Mouse (Mus musculus): ENCODE measurements around the gene Mvb12b. TPM values are rescaled to one million over a fixed set of nuclear protein-coding genes. Genes with fewer than 3 reads are reported as not detected.

Mvb12b gene
- polyA plus RNA-seq, 1 experiment: 26.2 TPM

GRCm38 (mm10) chr2:33777051-33777450 lies 110.7 kb downstream of the Mvb12b start:
- Histone ChIP-seq H3K4me3 (ENCODE audit: insufficient read depth, low read length) (no peak overlapping the region), H3K27ac (ENCODE audit: insufficient read depth, low read length) (no peak overlapping the region), H3K4me1 (ENCODE audit: control insufficient read depth, insufficient read depth, low read length) (no peaks in the 10 kb centered on the region)
- no peak for TF ChIP-seq POLR2A (IDR thresholded peaks at IDR 0.05; ENCODE audit: low read depth, low read length)
- no peak for TF ChIP-seq CTCF (IDR thresholded peaks at IDR 0.05; ENCODE audit: borderline replicate concordance, insufficient read depth, low read length)

DNA sequence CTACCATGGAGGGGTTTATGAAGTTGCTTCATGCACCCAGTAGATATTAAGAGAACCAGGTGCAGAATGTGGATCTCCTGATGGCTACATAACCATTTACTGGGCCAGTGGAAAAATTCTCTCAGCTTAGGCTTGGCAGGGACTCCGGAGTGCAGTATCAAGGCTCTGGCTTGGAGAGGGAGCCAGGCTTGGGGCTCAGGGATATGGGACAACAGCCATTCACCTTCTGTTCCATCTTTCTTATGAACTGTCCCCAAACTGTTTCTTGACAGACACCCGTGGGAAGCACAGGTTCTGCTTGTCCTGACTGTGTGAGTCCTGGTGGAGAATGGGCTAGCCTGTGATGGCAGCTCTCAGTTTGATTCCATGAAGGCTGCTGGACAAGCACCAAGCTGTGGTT lies 112.9 kb downstream of the Mvb12b start:
- no peak overlapping the region for H3K27ac ChIP-seq (ENCODE audit: insufficient read depth, low read length)
- H3K4me1 ChIP-seq (ENCODE audit: control insufficient read depth, insufficient read depth, low read length): no peaks in the 10 kb centered on the region

DNA sequence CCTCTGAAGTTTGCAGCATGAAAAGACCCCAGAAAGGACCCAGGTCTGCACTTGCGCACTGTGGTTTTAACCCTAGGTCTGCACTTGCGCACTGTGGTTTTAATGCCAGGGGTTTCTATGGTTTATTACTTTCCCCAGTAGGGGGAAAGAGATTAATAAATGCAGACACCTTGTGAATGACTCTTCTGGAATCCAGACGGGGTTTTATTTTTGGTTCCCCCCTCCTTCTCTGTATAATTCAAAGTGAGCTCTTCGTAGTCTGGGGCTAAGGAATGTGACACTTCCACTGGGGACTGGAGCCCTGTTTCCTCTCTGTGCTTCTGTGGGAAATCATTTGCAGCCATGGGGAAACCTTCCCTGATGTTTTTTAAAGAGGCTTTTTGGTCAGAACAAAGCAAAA lies 113.6 kb downstream of the Mvb12b start:
- Histone ChIP-seq H3K27ac (ENCODE audit: insufficient read depth, low read length) (no peak overlapping the region), H3K4me3 (ENCODE audit: insufficient read depth, low read length) (no peak overlapping the region), H3K4me1 (ENCODE audit: control insufficient read depth, insufficient read depth, low read length) (no peaks in the 10 kb centered on the region)
- TF ChIP-seq CTCF (IDR thresholded peaks at IDR 0.05; ENCODE audit: borderline replicate concordance, insufficient read depth, low read length) (no peak), POLR2A (IDR thresholded peaks at IDR 0.05; ENCODE audit: low read depth, low read length) (no peak)

More for the DNA sequence above, 112.9 kb downstream of the Mvb12b start:
- no peak for TF ChIP-seq POLR2A (IDR thresholded peaks at IDR 0.05; ENCODE audit: low read depth, low read length)
- no peak for TF ChIP-seq CTCF (IDR thresholded peaks at IDR 0.05; ENCODE audit: borderline replicate concordance, insufficient read depth, low read length)
- no peak overlapping the region for H3K4me3 ChIP-seq (ENCODE audit: insufficient read depth, low read length)

DNA sequence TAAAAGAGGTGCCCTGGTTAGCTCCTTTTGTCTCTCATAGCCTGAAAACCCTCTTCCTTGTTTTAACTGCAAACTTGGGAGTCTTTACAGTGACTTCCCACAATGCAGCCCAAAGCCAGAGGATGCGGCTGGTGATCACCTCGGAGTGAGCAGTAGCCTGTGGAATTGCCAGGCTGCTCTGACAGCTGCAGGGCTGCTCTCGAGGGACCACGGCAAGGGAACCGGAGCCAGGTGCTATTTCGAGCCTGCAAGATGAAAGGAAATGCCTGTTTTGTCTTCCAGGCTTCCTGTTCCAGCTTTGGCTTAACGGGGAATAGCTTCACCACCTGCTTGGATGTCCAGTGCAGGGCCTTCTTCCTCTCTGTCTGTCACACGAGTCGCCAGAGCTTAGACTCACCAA lies 115.3 kb downstream of the Mvb12b start:
- Histone ChIP-seq H3K4me3 (ENCODE audit: insufficient read depth, low read length) (no peak overlapping the region), H3K4me1 (ENCODE audit: control insufficient read depth, insufficient read depth, low read length) (no peaks in the 10 kb centered on the region), H3K27ac (ENCODE audit: insufficient read depth, low read length) (no peak overlapping the region)
- TF ChIP-seq CTCF (IDR thresholded peaks at IDR 0.05; ENCODE audit: borderline replicate concordance, insufficient read depth, low read length): no peak
- no peak for TF ChIP-seq POLR2A (IDR thresholded peaks at IDR 0.05; ENCODE audit: low read depth, low read length)

GRCm38 (mm10) chr2:33771388-33771787 lies 116.4 kb downstream of the Mvb12b start:
- TF ChIP-seq POLR2A (IDR thresholded peaks at IDR 0.05; ENCODE audit: low read depth, low read length) (no peak), CTCF (IDR thresholded peaks at IDR 0.05; ENCODE audit: borderline replicate concordance, insufficient read depth, low read length) (no peak)

GRCm38 (mm10) chr2:33770526-33771130 lies 117.1 kb downstream of the Mvb12b start:
- no peak overlapping the region for H3K4me3 ChIP-seq (ENCODE audit: insufficient read depth, low read length)
- no peaks in the 10 kb centered on the region for H3K4me1 ChIP-seq (ENCODE audit: control insufficient read depth, insufficient read depth, low read length)
- TF ChIP-seq CTCF (IDR thresholded peaks at IDR 0.05; ENCODE audit: borderline replicate concordance, insufficient read depth, low read length): no peak
- no peak for TF ChIP-seq POLR2A (IDR thresholded peaks at IDR 0.05; ENCODE audit: low read depth, low read length)
- H3K27ac ChIP-seq (ENCODE audit: insufficient read depth, low read length): no peak overlapping the region

More at GRCm38 (mm10) chr2:33771388-33771787, 116.4 kb downstream of the Mvb12b start:
- H3K4me1 ChIP-seq (ENCODE audit: control insufficient read depth, insufficient read depth, low read length): no peaks in the 10 kb centered on the region
- no peak overlapping the region for H3K4me3 ChIP-seq (ENCODE audit: insufficient read depth, low read length)
- H3K27ac ChIP-seq (ENCODE audit: insufficient read depth, low read length): no peak overlapping the region

DNA sequence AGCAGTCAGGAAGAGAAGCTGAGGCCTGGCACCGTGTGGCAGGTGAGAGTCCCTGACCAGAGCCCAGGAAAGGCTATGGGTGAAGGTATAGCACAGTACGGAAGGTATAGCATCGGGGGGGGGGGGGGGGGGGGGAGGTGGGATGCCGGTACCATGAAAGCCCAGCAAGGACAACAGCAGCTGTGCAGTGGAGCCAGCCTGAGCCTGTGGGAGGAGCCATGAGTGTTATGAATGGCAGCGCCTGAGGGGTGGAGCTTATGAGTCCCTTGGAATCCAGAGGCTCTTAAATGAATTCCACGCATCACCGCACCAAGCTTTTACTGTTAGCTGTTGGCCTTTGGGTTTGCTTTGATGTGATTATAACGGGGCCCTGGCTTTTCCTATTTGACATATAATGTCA lies 123.3 kb downstream of the Mvb12b start:
- no peak overlapping the region for H3K27ac ChIP-seq (ENCODE audit: insufficient read depth, low read length)
- H3K4me3 ChIP-seq (ENCODE audit: insufficient read depth, low read length): no peak overlapping the region
- H3K4me1 ChIP-seq (ENCODE audit: control insufficient read depth, insufficient read depth, low read length): peaks cover 8% of the 10 kb centered on the region
- no peak for TF ChIP-seq CTCF (IDR thresholded peaks at IDR 0.05; ENCODE audit: borderline replicate concordance, insufficient read depth, low read length)
- TF ChIP-seq POLR2A (IDR thresholded peaks at IDR 0.05; ENCODE audit: low read depth, low read length): no peak

DNA sequence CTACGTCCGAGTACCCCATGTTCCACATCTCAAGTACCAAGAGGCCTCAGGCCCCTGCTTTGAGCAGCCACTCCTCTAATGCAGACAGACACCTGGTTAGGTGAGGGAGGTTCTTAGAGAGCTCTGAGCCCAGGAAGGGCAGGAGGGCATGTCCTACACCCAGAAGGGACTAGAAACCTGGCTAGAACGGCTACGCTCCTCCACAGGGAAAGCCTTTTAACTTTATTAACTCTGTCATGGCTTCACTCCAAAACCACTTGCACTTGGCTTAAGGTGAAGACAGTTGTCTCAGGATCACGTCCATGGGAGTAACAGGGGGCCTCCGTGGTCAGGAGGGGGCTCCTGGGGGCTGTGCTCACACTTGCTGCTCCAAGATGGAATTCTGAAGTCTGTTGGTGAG lies 125.5 kb downstream of the Mvb12b start:
- Histone ChIP-seq H3K4me1 (ENCODE audit: control insufficient read depth, insufficient read depth, low read length) (peaks cover 8% of the 10 kb centered on the region), H3K4me3 (ENCODE audit: insufficient read depth, low read length) (no peak overlapping the region), H3K27ac (ENCODE audit: insufficient read depth, low read length) (no peak overlapping the region)
- no peak for TF ChIP-seq POLR2A (IDR thresholded peaks at IDR 0.05; ENCODE audit: low read depth, low read length)
- TF ChIP-seq CTCF (IDR thresholded peaks at IDR 0.05; ENCODE audit: borderline replicate concordance, insufficient read depth, low read length): no peak

GRCm38 (mm10) chr2:33760571-33760991 lies 127.2 kb downstream of the Mvb12b start:
- H3K4me3 ChIP-seq (ENCODE audit: insufficient read depth, low read length): no peak overlapping the region
- TF ChIP-seq CTCF (IDR thresholded peaks at IDR 0.05; ENCODE audit: borderline replicate concordance, insufficient read depth, low read length): no peak
- TF ChIP-seq POLR2A (IDR thresholded peaks at IDR 0.05; ENCODE audit: low read depth, low read length): no peak
- H3K27ac ChIP-seq (ENCODE audit: insufficient read depth, low read length): no peak overlapping the region
- H3K4me1 ChIP-seq (ENCODE audit: control insufficient read depth, insufficient read depth, low read length): peaks cover 8% of the 10 kb centered on the region

DNA sequence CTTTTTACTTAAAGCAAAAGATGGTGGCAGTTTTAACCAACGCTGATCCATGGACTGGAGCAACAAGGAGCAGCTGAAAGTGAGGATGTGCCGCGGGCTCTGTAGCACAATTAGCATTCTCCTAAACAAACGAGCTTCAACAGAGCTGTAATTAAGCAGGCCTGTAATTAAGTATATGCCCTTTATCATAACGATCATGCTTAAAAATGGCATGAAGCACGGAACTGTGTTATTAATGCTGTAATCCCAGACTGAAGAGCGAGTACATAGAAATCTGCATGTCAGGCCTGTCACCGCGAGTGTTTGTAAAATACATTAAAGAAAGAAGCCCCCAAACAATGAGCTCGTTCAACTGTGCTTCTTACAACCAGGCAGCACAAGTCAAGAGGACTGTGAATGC lies 128.3 kb downstream of the Mvb12b start:
- H3K4me3 ChIP-seq (ENCODE audit: insufficient read depth, low read length): no peak overlapping the region
- no peak overlapping the region for H3K27ac ChIP-seq (ENCODE audit: insufficient read depth, low read length)
- H3K4me1 ChIP-seq (ENCODE audit: control insufficient read depth, insufficient read depth, low read length): peaks cover 16% of the 10 kb centered on the region
- TF ChIP-seq POLR2A (IDR thresholded peaks at IDR 0.05; ENCODE audit: low read depth, low read length) (no peak), CTCF (IDR thresholded peaks at IDR 0.05; ENCODE audit: borderline replicate concordance, insufficient read depth, low read length) (no peak)
